Mouse (Mus musculus) inflammation-experienced regulatory T-cells, adult 6 months (primary cell): ENCODE measurements around the gene Prss27. TPM values are rescaled to one million over a fixed set of nuclear protein-coding genes. Genes with fewer than 3 reads are reported as not detected.

Source experiments
- polyA plus RNA-seq, 3 experiments: library from polyadenylated mRNA; unstranded; fragments of 100-300 nt; shearing (Covaris generic); gene quantifications; one replicate each; pipeline ENCODE4 v1.2.1; 2017

Prss27 gene
- polyA plus RNA-seq, 3 experiments from 2014 or later, result 0.36 TPM; not detected in 2

Other genes with a start within 250 kb of the Prss27 start
- gene Srrm2, start 247.6 kb upstream of the Prss27 start, polyA plus RNA-seq, result 100 to 1,000 TPM; 271 to 328 (median 302) TPM
- gene Elob, start 209.0 kb upstream of the Prss27 start, polyA plus RNA-seq, result 100 to 1,000 TPM; 674 to 762 (median 707) TPM
- 1 to 10 TPM in 2 of 3 experiments, not detected in 1; 1.3 to 1.6 TPM for gene Prss33, start 202.1 kb upstream of the Prss27 start, polyA plus RNA-seq
- 1 to 10 TPM in 1 of 3 experiments, under 1 TPM in 1, not detected in 1; 0.34 to 1.1 TPM for gene Prss32, start 194.3 kb upstream of the Prss27 start, polyA plus RNA-seq
- gene Prss41, start 194.0 kb upstream of the Prss27 start, polyA plus RNA-seq, result 10 to 100 TPM in 2 of 3 experiments, 1 to 10 TPM in 1; 3.9 to 19.1 (median 13.6) TPM
- gene Prss21, start 170.1 kb upstream of the Prss27 start, polyA plus RNA-seq, result not detected
- gene Dcpp1, start 157.3 kb upstream of the Prss27 start, polyA plus RNA-seq, result not detected
- not detected for gene Dcpp2, start 157.3 kb upstream of the Prss27 start, polyA plus RNA-seq
- gene Dcpp3, start 120.7 kb upstream of the Prss27 start, polyA plus RNA-seq, result not detected
- not detected for gene Sbp, start 96.5 kb upstream of the Prss27 start, polyA plus RNA-seq
- gene Sbpl, start 82.9 kb upstream of the Prss27 start, polyA plus RNA-seq, result not detected
- 1 to 10 TPM in 1 of 3 experiments, not detected in 2; 2.4 TPM for gene Prss30, start 57.6 kb upstream of the Prss27 start, polyA plus RNA-seq
- not detected for gene Prss22, start 40.0 kb upstream of the Prss27 start, polyA plus RNA-seq
- 1 to 10 TPM; 4.3 to 6.5 (median 6.3) TPM for gene Kctd5, start 35.3 kb downstream of the Prss27 start, polyA plus RNA-seq
- 10 to 100 TPM; 34.1 to 47.4 (median 39.7) TPM for gene Pdpk1, start 112.8 kb downstream of the Prss27 start, polyA plus RNA-seq
- gene Amdhd2, start 125.6 kb downstream of the Prss27 start, polyA plus RNA-seq, result 10 to 100 TPM; 21.6 to 30.0 (median 29.7) TPM
- 100 to 1,000 TPM; 164 to 208 (median 177) TPM for gene Atp6v0c, start 131.6 kb downstream of the Prss27 start, polyA plus RNA-seq
- gene Tbc1d24, start 167.4 kb downstream of the Prss27 start, polyA plus RNA-seq, result 1 to 10 TPM in 2 of 3 experiments, under 1 TPM in 1; 0.66 to 1.4 (median 1.0) TPM
- not detected for gene Ntn3, start 171.4 kb downstream of the Prss27 start, polyA plus RNA-seq
- gene Tedc2, start 182.7 kb downstream of the Prss27 start, polyA plus RNA-seq, result 1 to 10 TPM; 7.2 to 9.5 (median 9.1) TPM
- 10 to 100 TPM in 1 of 3 experiments, 1 to 10 TPM in 2; 3.4 to 43.6 (median 6.3) TPM for gene Ccnf, start 213.3 kb downstream of the Prss27 start, polyA plus RNA-seq